8 mouse cellular contexts compared by ENCODE assay signal in genomic region chr12:86805315-86805714, GRCm38 (mm10).
DNase-seq lines count a peak whose midpoint lies in the region; ATAC-seq lines count a peak whose summit lies in the region.
"Had no signal": no experiment of that assay in that cellular context is flagged by ENCODE, and none has a peak within 500 bp of the region (broad histone marks: within the 10 kb centered on the region; RNA-seq: fewer than 3 reads in every experiment).

No protein-coding gene starts in this region.

- H3K4me3 ChIP-seq in kidney, embryonic 14.5 days (ENCODE audit: low read length), result no peak overlapping the region
- no peak overlapping the region for H3K4me3 ChIP-seq in embryonic facial prominence, embryonic 12.5 days
- H3K4me3 ChIP-seq in hindbrain, embryonic 15.5 days, result no peak overlapping the region

- peaks cover 78% of the 10 kb centered on the region for H3K4me1 ChIP-seq in kidney, embryonic 14.5 days (ENCODE audit: control insufficient read depth, insufficient read depth, low read length)
- peaks cover 81% of the 10 kb centered on the region for H3K4me1 ChIP-seq in embryonic facial prominence, embryonic 12.5 days
- peaks cover 97% of the 10 kb centered on the region for H3K4me1 ChIP-seq in hindbrain, embryonic 15.5 days (replicated peaks)

- H3K27ac ChIP-seq in kidney, embryonic 14.5 days (ENCODE audit: low read depth, low read length), result 0 out of 2 replicates have a peak overlapping the region, but pooled peaks have one; percentile 80
- H3K27ac ChIP-seq in embryonic facial prominence, embryonic 12.5 days, result peak overlapping the region; percentile 88; the same call in 1 of the 2 replicates
- peak overlapping the region; percentile 97 for H3K27ac ChIP-seq in hindbrain, embryonic 15.5 days (replicated peaks)

- H3K9me3 ChIP-seq in kidney, embryonic 14.5 days (ENCODE audit: control insufficient read depth, low read length), result no peaks in the 10 kb centered on the region
- no peaks in the 10 kb centered on the region for H3K9me3 ChIP-seq in embryonic facial prominence, embryonic 12.5 days
- no peaks in the 10 kb centered on the region for H3K9me3 ChIP-seq in hindbrain, embryonic 15.5 days
- H3K9me3 ChIP-seq: G1E had no signal

- ATAC-seq in kidney, embryonic 14.5 days (ENCODE audit: low FRiP score, low TSS enrichment), result no peak
- ATAC-seq in embryonic facial prominence, embryonic 12.5 days (ENCODE audit: insufficient number of reproducible peaks, insufficient read depth, low FRiP score, low TSS enrichment), result no peak
- ATAC-seq in hindbrain, embryonic 15.5 days (ENCODE audit: low FRiP score, low read depth), result no peak
- ATAC-seq in erythroblast, adult 5-6 weeks (replicated peaks; ENCODE audit: low FRiP score, poor library complexity, severe bottlenecking), result no peak

- no peaks in the 10 kb centered on the region for H3K27me3 ChIP-seq in kidney, embryonic 14.5 days (ENCODE audit: control insufficient read depth, insufficient read depth, low read length)
- H3K27me3 ChIP-seq in embryonic facial prominence, embryonic 12.5 days, result no peaks in the 10 kb centered on the region
- no peaks in the 10 kb centered on the region for H3K27me3 ChIP-seq in hindbrain, embryonic 15.5 days

- H3K9ac ChIP-seq in kidney, embryonic 14.5 days (ENCODE audit: low read depth, low read length), result no peak overlapping the region
- H3K9ac ChIP-seq in embryonic facial prominence, embryonic 12.5 days, result no peak overlapping the region
- H3K9ac ChIP-seq in hindbrain, embryonic 15.5 days, result no peak overlapping the region

- 70% methylated on average over 4 of the region's 4 CpGs for WGBS in kidney, embryonic 14.5 days
- 62% methylated on average over 4 of the region's 4 CpGs for WGBS in embryonic facial prominence, embryonic 12.5 days
- WGBS in hindbrain, embryonic 15.5 days, result 55% methylated on average over 4 of the region's 4 CpGs

- DNase-seq in kidney, adult 9 months, result no peak
- peak; percentile 9 for DNase-seq in naive thymus-derived CD4-positive, alpha-beta T cell, adult 2 months (ENCODE audit: low read depth)
- DNase-seq in urinary bladder, adult 18-20 months (ENCODE audit: low spot score in 2 of 2), result no peak

- H3K36me3 ChIP-seq in kidney, embryonic 14.5 days (ENCODE audit: control insufficient read depth, insufficient read depth, low read length), result no peaks in the 10 kb centered on the region
- H3K36me3 ChIP-seq in embryonic facial prominence, embryonic 12.5 days, result no peaks in the 10 kb centered on the region
- H3K36me3 ChIP-seq in hindbrain, embryonic 15.5 days, result no peaks in the 10 kb centered on the region
- H3K36me3 ChIP-seq: G1E had no signal

- H3K4me2 ChIP-seq in kidney, embryonic 14.5 days (replicated peaks; ENCODE audit: low read depth, low read length), result no peak overlapping the region
- no peak overlapping the region for H3K4me2 ChIP-seq in embryonic facial prominence, embryonic 12.5 days (replicated peaks)
- H3K4me2 ChIP-seq in hindbrain, embryonic 15.5 days, result no peak overlapping the region
